Mouse (Mus musculus) heart, postnatal 0 days (tissue): ENCODE measurements at regions not wholly inside any gene's neighbourhood (a gene's known extent, or its start where the extent isn't known, plus 50 kb on each side); places are given as distances from the start of the nearest gene placed in this dataset.

Experiments
- ATAC-seq: fragments of 200-750 bp; cut with Nextera tagmentation; 2 replicates; pipeline ENCODE4 v1.8.0; 2017; ENCODE audit warnings: low read depth, moderate number of reproducible peaks, moderate library complexity; ENCODE audit not compliant: insufficient read depth
- DNase-seq: peaks from one replicate; pipeline ENCODE4 v3.0.0-alpha.2; 2016; ENCODE audit warnings: low spot score
- H3K27ac ChIP-seq: fragments of 300-500 bp; sonication (generic); 2 replicates; pipeline ENCODE4 v1.5.1; 2014; ENCODE audit warnings: low read depth, mild to moderate bottlenecking
- H3K27me3 ChIP-seq: fragments of 300-500 bp; sonication (generic); 2 replicates; pipeline ENCODE4 v1.6.1; 2014; ENCODE audit warnings: low read length, mixed read lengths; ENCODE audit not compliant: control insufficient read depth, insufficient read depth
- H3K36me3 ChIP-seq: fragments of 300-500 bp; sonication (generic); replicated peaks from 2 replicates; pipeline ENCODE4 v1.6.1; 2014; ENCODE audit warnings: low read length, mixed read lengths; ENCODE audit not compliant: control insufficient read depth, insufficient read depth
- H3K4me1 ChIP-seq: fragments of 300-500 bp; sonication (generic); 2 replicates; pipeline ENCODE4 v1.6.1; 2014; ENCODE audit warnings: antibody characterized with exemption; ENCODE audit not compliant: control insufficient read depth, insufficient read depth
- H3K4me2 ChIP-seq: fragments of 300-500 bp; sonication (generic); 2 replicates; pipeline ENCODE4 v1.6.1; 2014; ENCODE audit warnings: low read depth, mild to moderate bottlenecking, low read length, moderate library complexity
- H3K4me3 ChIP-seq: fragments of 300-500 bp; sonication (generic); 2 replicates; pipeline ENCODE4 v1.5.1; 2014; ENCODE audit warnings: low read depth, low read length
- H3K9ac ChIP-seq: fragments of 300-500 bp; sonication (generic); replicated peaks from 2 replicates; pipeline ENCODE4 v1.6.1; 2014; ENCODE audit warnings: low read depth, low read length, mixed read lengths
- H3K9me3 ChIP-seq: fragments of 300-500 bp; sonication (generic); replicated peaks from 2 replicates; pipeline ENCODE4 v1.6.1; 2016; ENCODE audit warnings: low read length; ENCODE audit not compliant: control insufficient read depth
- CTCF ChIP-seq: IDR thresholded peaks from 2 replicates; pipeline ENCODE4 v1.5.1; 2016; ENCODE audit warnings: antibody characterized with exemption, control low read depth, low read depth
- EP300 ChIP-seq: IDR thresholded peaks from 2 replicates; pipeline ENCODE4 v1.6.1; 2016; ENCODE audit warnings: antibody characterized with exemption, low read depth
- WGBS: fragments of 180-500 bp; shearing (Covaris S2); extraction: QIAGEN DNeasy Blood & Tissue Kit; methylation state at CpG from one replicate; pipeline ENCODE4 v1.1.7; 2014; 5-methylcytosine and 5-hydroxymethylcytosine counted together

GRCm38 (mm10) chr1:52305679-52306632, 72.9 kb upstream of the Gls start:
- H3K27ac ChIP-seq = no peak overlapping the region
- DNase-seq = no peak
- H3K27me3 ChIP-seq = no peaks in the 10 kb centered on the region
- no peak for ATAC-seq
- WGBS = 82% methylated on average over 18 of the region's 18 CpGs
- H3K9ac ChIP-seq = no peak overlapping the region
- TF ChIP-seq CTCF (no peak), EP300 (no peak)
- no peaks in the 10 kb centered on the region for H3K36me3 ChIP-seq
- H3K4me1 ChIP-seq = no peaks in the 10 kb centered on the region
- no peak overlapping the region for H3K4me2 ChIP-seq
- H3K9me3 ChIP-seq = no peaks in the 10 kb centered on the region
- no peak overlapping the region for H3K4me3 ChIP-seq

GRCm38 (mm10) chr1:52302557-52302956, 69.5 kb upstream of the Gls start:
- Histone ChIP-seq H3K27ac (no peak overlapping the region), H3K36me3 (no peaks in the 10 kb centered on the region), H3K9ac (no peak overlapping the region), H3K9me3 (no peaks in the 10 kb centered on the region), H3K27me3 (no peaks in the 10 kb centered on the region), H3K4me1 (no peaks in the 10 kb centered on the region), H3K4me2 (0 out of 2 replicates have a peak overlapping the region, but pooled peaks have one; percentile 0), H3K4me3 (no peak overlapping the region)
- peak; percentile 77 for TF ChIP-seq CTCF
- no peak for TF ChIP-seq EP300
- ATAC-seq = peak; percentile 53; the same call in 1 of the 2 replicates
- 6% methylated on average over 6 of the region's 6 CpGs for WGBS
- peak; percentile 88 for DNase-seq

- Histone ChIP-seq H3K27me3 (no peaks in the 10 kb centered on the region), H3K4me2 (no peak overlapping the region), H3K9ac (no peak overlapping the region), H3K4me3 (no peak overlapping the region), H3K27ac (no peak overlapping the region), H3K36me3 (no peaks in the 10 kb centered on the region), H3K4me1 (no peaks in the 10 kb centered on the region), H3K9me3 (no peaks in the 10 kb centered on the region)
- TF ChIP-seq EP300 = no peak
- TF ChIP-seq CTCF = peak; percentile 63
- DNase-seq (no peak), ATAC-seq (no peak)
- WGBS = 48% methylated on average over 2 of the region's 2 CpGs
Measured at GRCm38 (mm10) chr1:52301266-52301665, 68.2 kb upstream of the Gls start.

- H3K9me3 ChIP-seq = no peaks in the 10 kb centered on the region
- no peak overlapping the region for H3K9ac ChIP-seq
- H3K36me3 ChIP-seq = no peaks in the 10 kb centered on the region
- no peak overlapping the region for H3K4me3 ChIP-seq
- TF ChIP-seq EP300 (no peak), CTCF (peak; percentile 57)
- 49% methylated on average over 7 of the region's 7 CpGs for WGBS
- ATAC-seq = no peak
- no peaks in the 10 kb centered on the region for H3K4me1 ChIP-seq
- no peak overlapping the region for H3K4me2 ChIP-seq
- H3K27me3 ChIP-seq = no peaks in the 10 kb centered on the region
- DNase-seq = no peak
- no peak overlapping the region for H3K27ac ChIP-seq
Measured at GRCm38 (mm10) chr1:52299559-52299958, 66.5 kb upstream of the Gls start.

- no peaks in the 10 kb centered on the region for H3K27me3 ChIP-seq
- H3K4me3 ChIP-seq = no peak overlapping the region
- TF ChIP-seq EP300 = no peak
- TF ChIP-seq CTCF = no peak
- H3K36me3 ChIP-seq = no peaks in the 10 kb centered on the region
- no peaks in the 10 kb centered on the region for H3K9me3 ChIP-seq
- no peak for DNase-seq
- no peak overlapping the region for H3K4me2 ChIP-seq
- ATAC-seq = no peak
- no peaks in the 10 kb centered on the region for H3K4me1 ChIP-seq
- H3K27ac ChIP-seq = no peak overlapping the region
- H3K9ac ChIP-seq = no peak overlapping the region
- WGBS = 52% methylated on average over 5 of the region's 5 CpGs
Measured at GRCm38 (mm10) chr1:52298336-52298735, 65.3 kb upstream of the Gls start.
